Mouse (Mus musculus) E14TG2a.4 (cell line): ENCODE results near the gene Lsamp.

Experiments
- CTCF ChIP-seq: conservative IDR thresholded peaks from 2 replicates; pipeline ENCODE4 v1.5.1; 2014; ENCODE audit warnings: low read length
- NANOG ChIP-seq: IDR thresholded peaks from 2 replicates; pipeline ENCODE4 v1.6.1; 2014; ENCODE audit warnings: borderline replicate concordance, low read length, mixed read lengths
- POU5F1 ChIP-seq: IDR thresholded peaks from 2 replicates; pipeline ENCODE4 v1.6.1; 2014; ENCODE audit warnings: low read length, borderline replicate concordance

DNA sequence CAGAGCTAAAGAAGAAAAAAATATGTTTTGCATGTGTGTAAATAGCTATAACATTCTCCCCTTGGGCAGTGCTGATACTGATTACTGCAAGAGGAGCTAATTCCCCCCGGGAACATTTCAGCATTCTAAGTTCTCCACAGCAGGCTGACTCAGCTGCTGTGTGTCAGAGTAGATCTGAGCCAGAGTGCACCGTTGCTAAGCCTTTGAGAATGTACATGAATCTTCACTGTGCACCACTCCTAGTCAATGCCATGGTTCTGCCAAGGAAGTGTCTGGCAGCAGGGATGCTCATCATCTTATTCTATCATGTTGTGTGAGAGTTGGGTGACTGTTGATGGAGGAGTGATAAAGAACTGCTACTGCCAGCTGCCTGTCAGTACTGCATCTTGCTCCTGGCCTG is 1985.1 kb downstream of the Lsamp start:
- no peak for TF ChIP-seq CTCF
- TF ChIP-seq POU5F1 = no peak
- no peak for TF ChIP-seq NANOG
